Mouse (Mus musculus): ENCODE measurements around the gene Hist3h2ba.

- TF ChIP-seq GATA1 (IDR thresholded peaks at IDR 0.05; ENCODE audit: borderline replicate concordance, low read length) (no peak), FLI1 (IDR thresholded peaks at IDR 0.05; ENCODE audit: low read length) (no peak)
Observed at GRCm38 (mm10) chr11:58922420-58922819, 26.3 kb upstream of the Hist3h2ba start.

Data from megakaryocyte, embryonic 14.5 days (primary cell).